14 mouse cellular contexts compared by ENCODE assay signal in genomic region chr13:94874656-94875395, GRCm38 (mm10). TPM values are rescaled to one million over a fixed set of nuclear protein-coding genes. Genes with fewer than 3 reads are reported as not detected.
DNase-seq lines count a peak whose midpoint lies in the region; ATAC-seq and TF ChIP-seq lines count a peak whose summit lies in the region.
"Had no signal": no experiment of that assay in that cellular context is flagged by ENCODE, and none has a peak within 500 bp of the region (broad histone marks: within the 10 kb centered on the region; RNA-seq: fewer than 3 reads in every experiment).

No protein-coding gene starts in this region.

- no peak for DNase-seq in ES-E14 (ENCODE audit: low read depth, low spot score)
- DNase-seq in frontal cortex, postnatal 36 days (ENCODE audit: low spot score in 2 of 2), result no peak
- DNase-seq in left cerebral cortex, postnatal 10 days (ENCODE audit: extremely low spot score in 1 of 2, low spot score in 2 of 2), result no peak
- DNase-seq in thymus, postnatal 10 days (ENCODE audit: low spot score in 2 of 2), result no peak
- DNase-seq: cerebellum, adult 11-12 months; heart, postnatal 36 days had no signal

- H3K36me3 ChIP-seq in E14TG2a.4 (ENCODE audit: insufficient read depth, low read length) (no peaks in the 10 kb centered on the region), ES-E14 (ENCODE audit: control insufficient read depth, insufficient read depth, low read length, poor library complexity, severe bottlenecking) (no peaks in the 10 kb centered on the region)
- no peaks in the 10 kb centered on the region for H3K36me3 ChIP-seq in midbrain, embryonic 12.5 days

- H3K4me2 ChIP-seq in midbrain, embryonic 12.5 days (replicated peaks), result 0 out of 2 replicates have a peak overlapping the region, but pooled peaks have one; percentile 22
- H3K4me2 ChIP-seq: lung, embryonic 14.5 days had no signal

- intact Hi-C loops in left cerebral cortex, postnatal 10 days (cut with DNase I), result no loop called here

- H3K4me3 ChIP-seq in E14TG2a.4 (replicated peaks; ENCODE audit: low read length), result peak overlapping the region; percentile 63
- H3K4me3 ChIP-seq in ES-E14 (ENCODE audit: insufficient read depth in 1 of 2, low read depth in 1 of 2, low read length in 2 of 2, poor library complexity in 1 of 2, severe bottlenecking in 1 of 2), result peak overlapping the region; percentile 32; a peak in 3 of 4 replicates
- peak overlapping the region; percentile 6; the same call in 1 of the 2 replicates for H3K4me3 ChIP-seq in midbrain, embryonic 12.5 days

- peak; percentile 18 for ATAC-seq in granulocyte monocyte progenitor cell, adult 5-6 weeks (replicated peaks; ENCODE audit: poor library complexity, severe bottlenecking)
- ATAC-seq in midbrain, embryonic 12.5 days (ENCODE audit: low FRiP score, low read depth), result no peak; the same call in 1 of the 2 replicates

- H3K9ac ChIP-seq in ES-E14 (ENCODE audit: insufficient read depth, low read depth, low read length, poor library complexity, severe bottlenecking), result no peak overlapping the region
- H3K9ac ChIP-seq in midbrain, embryonic 12.5 days (replicated peaks), result no peak overlapping the region
- H3K9ac ChIP-seq: lung, embryonic 14.5 days had no signal

- TF ChIP-seq CTCF in E14TG2a.4 (conservative IDR thresholded peaks at IDR 0.05; ENCODE audit: low read length), result no peak

- in situ Hi-C loops in ES-E14 (cut with MboI; ENCODE audit: low sequenced_read_pairs in 2 of 2, unreplicated experiment in 2 of 2), result no loop called here

- H3K4me1 ChIP-seq in E14TG2a.4 (replicated peaks; ENCODE audit: low read depth, low read length) (peaks cover 46% of the 10 kb centered on the region), ES-E14 (ENCODE audit: control insufficient read depth in 2 of 2, insufficient read depth in 2 of 2, low read length in 2 of 2, poor library complexity in 1 of 2) (peaks cover 0 to 2% of the 10 kb centered on the region in 2 experiments; a peak in 1 of 4 replicates)
- peaks cover 4% of the 10 kb centered on the region; the same call in 1 of the 2 replicates for H3K4me1 ChIP-seq in midbrain, embryonic 12.5 days

- 1% methylated on average over 23 of the region's 23 CpGs for WGBS in midbrain, embryonic 12.5 days

- H3K27me3 ChIP-seq in E14TG2a.4 (ENCODE audit: insufficient read depth, low read length), result peaks cover 80% of the 10 kb centered on the region
- peaks cover 72% of the 10 kb centered on the region for H3K27me3 ChIP-seq in midbrain, embryonic 12.5 days

- H3K27ac ChIP-seq in ES-E14 (ENCODE audit: insufficient read depth, low read depth, low read length, poor library complexity, severe bottlenecking), result no peak overlapping the region
- H3K27ac ChIP-seq in midbrain, embryonic 12.5 days (replicated peaks), result no peak overlapping the region
- H3K27ac ChIP-seq: kidney, postnatal 0 days had no signal

- H3K9me3 ChIP-seq in E14TG2a.4 (ENCODE audit: low read length), result no peaks in the 10 kb centered on the region
- H3K9me3 ChIP-seq in ES-E14 (ENCODE audit: control insufficient read depth, insufficient read depth, low read depth, low read length), result no peaks in the 10 kb centered on the region
- no peaks in the 10 kb centered on the region for H3K9me3 ChIP-seq in midbrain, embryonic 12.5 days

TF ChIP-seq in ES-E14, 5 proteins besides CTCF, POLR2A, EP300 and RAD21:
- TF ChIP-seq ZC3H11A (IDR thresholded peaks at IDR 0.05; ENCODE audit: borderline replicate concordance, low read depth, low read length) (no peak), ZNF384 (IDR thresholded peaks at IDR 0.05; ENCODE audit: low read depth, low read length) (no peak), MAFK (IDR thresholded peaks at IDR 0.05; ENCODE audit: insufficient read depth, low read depth, low read length) (no peak), CHD2 (IDR thresholded peaks at IDR 0.05; ENCODE audit: low read depth, low read length) (no peak), HCFC1 (IDR thresholded peaks at IDR 0.05; ENCODE audit: borderline replicate concordance, insufficient read depth, low read length) (no peak)

RNA-seq across cellular contexts. Expression of gene Otp, which starts 0.6 kb away (rescaled TPM):
- total RNA-seq in ES-E14 (2012; rRNA removed), result not detected in 2 replicates
- not detected in 2 replicates for total RNA-seq in granulocyte monocyte progenitor cell, adult 5-6 weeks (2014; fragmentation: Nextera tagmentation)
- total RNA-seq in granulocyte monocyte progenitor cell, adult 5-6 weeks (2017), result not detected in 2 replicates
- 2.1 and 3.0 TPM in 2 replicates for polyA plus RNA-seq in midbrain, embryonic 12.5 days (2016; fragmentation: Nextera tagmentation; extraction: Ambion mirVana)
- under 1 TPM; 0.17 to 0.20 TPM for total RNA-seq in left cerebral cortex, postnatal 10 days (2021)
- total RNA-seq: gastrocnemius, adult 8-10 months; heart, postnatal 36 days had no signal
- polyA plus RNA-seq: embryonic facial prominence, embryonic 14.5 days; kidney, postnatal 0 days; lung, embryonic 14.5 days; small intestine, adult 2 months had no signal

Comparison
In these comparisons a context has a peak if more than half of its experiments do, and no peak if none do; other contexts are left out.
1. H3K4me3 ChIP-seq: peak in every context shown above with its lines; median percentile 63 in E14TG2a.4; 32 in ES-E14; 6 in midbrain, embryonic 12.5 days.